Mouse (Mus musculus) megakaryocyte progenitor cell, adult 5-6 weeks (primary cell): ENCODE measurements around the gene Sytl4. TPM values are rescaled to one million over a fixed set of nuclear protein-coding genes. Genes with fewer than 3 reads are reported as not detected.

Experiments
- ATAC-seq: replicated peaks from 2 replicates; pipeline ENCODE4 v1.8.0; 2016; ENCODE audit warnings: mild to moderate bottlenecking, moderate TSS enrichment, inconsistent platforms; ENCODE audit not compliant: poor library complexity
- total RNA-seq, 2 experiments: library from RNA; stranded (forward) in 1 of 2; stranded (reverse) in 1 of 2; fragments of 157-497, 149-512 nt in 1 of 2; fragments of 200-1000 nt in 1 of 2; gene quantifications; 2 replicates each; pipeline versions ENCODE4 v1.2.3 to v1.2.4; 2015 to 2017

Gene Sytl4
- total RNA-seq (2015): 1.3 and 1.9 TPM in 2 replicates
- total RNA-seq (2017): 2.2 and 5.2 TPM in 2 replicates

DNA sequence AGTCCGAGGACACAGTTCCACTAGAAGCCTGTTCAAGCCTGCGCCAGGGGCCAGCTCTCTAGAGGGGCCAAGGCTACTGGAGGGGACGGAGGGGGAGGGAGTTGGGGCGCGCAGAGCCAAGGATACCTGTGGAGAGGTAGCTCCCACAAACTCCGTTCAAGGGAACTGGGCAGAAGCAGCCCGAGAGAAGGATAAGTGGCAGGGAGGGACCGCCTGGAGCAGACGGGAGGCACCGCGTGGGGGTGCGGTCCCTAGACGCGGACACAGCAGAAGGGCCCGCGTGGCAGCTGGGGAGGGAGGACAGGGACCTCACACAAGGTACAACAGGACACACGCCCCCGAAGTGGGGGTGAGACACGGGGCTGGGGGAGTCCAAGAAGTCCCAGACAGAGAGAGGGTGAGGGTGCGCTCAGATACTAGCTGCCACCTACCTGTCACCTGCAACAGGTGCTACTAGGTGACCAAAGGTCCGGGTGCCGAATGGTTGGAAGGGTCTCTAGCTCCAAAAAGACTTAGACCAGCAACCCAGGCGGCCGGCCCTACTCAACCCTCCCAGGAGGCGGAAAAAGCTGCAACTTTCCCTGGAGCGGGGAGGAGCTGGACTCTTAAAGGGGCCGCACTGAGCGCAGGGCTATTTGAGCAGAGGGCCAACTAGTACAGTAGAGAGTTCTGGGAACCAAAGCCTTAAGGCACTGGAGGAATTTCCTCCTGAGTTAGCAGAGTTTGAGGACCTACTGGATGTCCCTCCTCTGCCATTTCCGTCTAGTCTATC is at the start of gene Sytl4:
Gene Sytl4 (minus strand): TSS at position 582 of the 772 bp plus-strand sequence.
- peak; percentile 75 for ATAC-seq

DNA sequence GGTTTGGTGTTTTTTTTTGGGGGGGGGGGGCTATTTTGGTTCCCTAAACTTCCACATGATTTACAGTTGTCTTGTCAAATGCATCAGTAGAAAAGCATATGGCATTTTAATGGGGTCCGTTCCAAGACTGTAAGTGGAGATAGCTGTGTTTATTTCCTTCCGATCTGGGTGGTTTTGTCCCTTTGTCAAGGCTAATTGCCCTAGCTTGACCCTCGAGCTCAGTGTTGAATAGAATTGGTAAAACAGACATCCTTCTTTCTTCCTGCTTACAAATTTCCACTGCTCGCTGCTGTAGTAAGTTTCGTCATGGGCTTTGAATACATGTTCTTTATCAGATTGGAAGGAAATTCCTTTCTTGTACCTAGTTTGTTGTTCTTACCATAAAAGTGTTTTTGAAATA is 39.1 kb upstream of the Sytl4 start:
- ATAC-seq: no peak

DNA sequence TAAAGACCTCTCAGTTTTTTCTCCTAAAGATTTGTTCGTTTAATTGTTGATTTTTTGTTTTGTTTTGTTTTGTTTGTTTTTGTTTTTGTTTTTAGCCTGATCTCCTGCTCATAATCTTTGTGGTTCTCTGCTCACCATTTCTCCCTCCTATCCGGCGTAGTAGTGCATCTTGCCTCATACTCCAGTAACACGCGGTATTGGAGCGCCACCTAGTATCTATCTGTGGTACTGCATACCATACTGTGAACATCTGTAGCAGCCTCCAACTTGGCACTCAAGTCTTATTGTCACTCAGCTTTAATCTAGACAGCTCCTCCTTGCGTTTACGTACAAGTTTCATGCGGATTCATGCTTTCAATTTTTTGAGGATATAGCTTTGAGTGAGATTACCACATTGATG is 37.4 kb upstream of the Sytl4 start:
- ATAC-seq: peak; percentile 98

DNA sequence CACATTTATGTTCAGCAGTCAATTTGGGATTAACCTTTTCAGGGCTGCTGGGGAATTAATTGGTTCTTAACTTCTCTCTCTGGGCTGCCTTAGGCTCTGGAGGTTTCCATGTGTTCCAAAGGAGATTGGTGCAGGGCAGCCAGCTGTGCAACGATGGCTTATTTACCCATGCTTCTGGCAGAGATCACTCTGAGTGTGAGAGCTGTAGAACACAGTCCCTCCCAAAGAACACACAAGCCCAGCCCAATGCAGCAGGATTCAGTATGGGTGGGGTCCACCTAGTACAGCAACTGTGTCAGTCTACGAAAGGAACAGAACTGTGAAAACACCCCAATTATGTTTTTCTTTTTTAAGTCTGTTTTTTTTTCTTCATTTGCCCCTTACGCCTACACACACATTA is 14.3 kb upstream of the Sytl4 start:
- ATAC-seq: no peak

DNA sequence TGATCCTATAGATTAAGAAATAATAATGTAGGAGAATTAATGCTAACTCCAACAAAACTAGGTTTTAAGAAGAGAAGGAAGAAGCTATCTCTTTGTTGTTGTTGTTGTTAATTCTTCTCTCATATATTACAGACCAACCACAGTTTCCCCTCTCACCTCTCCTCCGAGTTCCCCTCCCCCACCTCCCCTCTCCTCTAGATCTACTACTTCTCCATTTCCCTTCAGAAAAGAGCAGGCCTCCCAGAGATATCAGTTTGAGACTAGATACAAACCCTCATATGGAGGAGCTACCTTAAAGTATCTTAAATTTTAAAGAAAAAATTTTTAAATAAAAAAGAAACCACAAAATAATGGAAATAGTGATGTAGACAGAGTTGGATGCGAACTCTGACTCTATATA is 17.0 kb downstream of the Sytl4 start:
- ATAC-seq: no peak

DNA sequence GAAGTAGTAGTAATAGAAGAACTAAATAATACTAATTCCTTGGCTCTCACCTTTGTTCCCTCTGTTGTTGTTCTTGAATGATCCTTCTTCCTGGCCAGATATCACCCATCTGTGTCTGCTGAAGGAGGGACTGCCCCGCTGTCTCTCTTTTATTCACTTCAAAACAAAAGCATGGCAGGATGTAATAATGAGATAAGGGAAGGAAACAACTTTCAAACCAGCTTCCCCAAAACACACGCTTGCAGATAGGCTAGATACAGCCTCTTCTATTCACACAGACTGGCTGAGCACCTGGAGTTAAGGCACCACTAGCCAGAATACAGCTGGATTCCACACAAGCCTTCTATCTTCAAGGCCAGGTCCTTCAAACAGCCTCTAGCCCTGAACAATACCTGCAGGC is 21.0 kb downstream of the Sytl4 start:
- peak; percentile 78 for ATAC-seq

DNA sequence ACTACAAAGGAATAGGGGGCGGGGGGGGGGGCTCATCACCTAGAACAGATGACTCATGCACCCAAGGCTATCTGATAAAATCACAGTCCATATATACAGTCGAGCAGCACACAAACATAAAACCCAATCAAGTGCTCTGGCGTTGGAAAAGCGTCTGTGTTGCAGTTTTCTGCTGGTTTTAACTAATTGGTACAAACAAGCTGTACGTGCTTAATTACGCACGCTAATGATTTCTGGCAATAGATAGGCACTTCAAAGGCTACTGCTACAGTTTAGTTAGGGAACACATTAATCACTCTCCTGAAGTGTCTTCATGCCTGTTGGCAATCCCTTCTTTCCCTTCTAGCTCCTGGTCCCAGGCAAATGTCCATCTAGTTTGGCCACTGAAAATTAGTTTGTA is 27.0 kb downstream of the Sytl4 start:
- ATAC-seq: no peak

DNA sequence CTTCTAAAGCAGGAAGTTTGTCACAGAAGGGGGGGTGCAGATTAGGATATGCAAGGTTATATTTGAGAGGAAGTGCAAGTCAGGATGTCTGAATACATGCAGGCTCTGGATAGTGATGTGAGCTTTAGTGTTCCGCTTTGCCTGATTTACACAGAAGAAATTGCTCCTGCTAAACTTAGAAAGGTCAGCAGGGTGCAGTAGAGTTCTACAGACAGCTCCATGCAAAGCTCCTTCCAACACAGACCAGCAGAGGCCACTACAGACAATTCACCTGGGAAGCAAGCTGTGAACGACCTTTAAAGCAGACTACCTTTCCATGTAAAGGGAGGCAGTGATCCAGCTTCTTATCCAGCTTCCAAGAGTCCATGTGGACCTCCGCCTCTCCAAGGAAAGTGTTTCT is 34.2 kb downstream of the Sytl4 start:
- peak; percentile 100 for ATAC-seq

DNA sequence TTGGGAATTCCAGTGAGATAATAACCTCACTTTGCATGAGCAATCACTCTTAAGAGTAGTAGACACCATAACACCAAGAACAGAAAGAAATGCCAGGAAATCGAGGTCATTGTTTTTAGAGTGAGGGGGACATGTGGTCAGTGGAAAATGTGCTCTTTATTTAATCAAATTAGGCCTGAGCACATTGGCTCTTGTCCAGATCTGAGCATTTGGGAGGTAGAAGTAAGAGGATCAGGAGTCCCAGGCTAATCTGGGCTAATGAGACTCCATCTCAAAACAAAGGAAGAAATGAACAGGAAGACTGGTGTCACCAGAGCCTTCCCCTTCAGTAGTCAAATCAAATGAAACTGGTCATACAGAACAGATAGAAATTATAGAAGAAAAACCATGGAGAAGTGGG is 42.1 kb downstream of the Sytl4 start:
- ATAC-seq: no peak

DNA sequence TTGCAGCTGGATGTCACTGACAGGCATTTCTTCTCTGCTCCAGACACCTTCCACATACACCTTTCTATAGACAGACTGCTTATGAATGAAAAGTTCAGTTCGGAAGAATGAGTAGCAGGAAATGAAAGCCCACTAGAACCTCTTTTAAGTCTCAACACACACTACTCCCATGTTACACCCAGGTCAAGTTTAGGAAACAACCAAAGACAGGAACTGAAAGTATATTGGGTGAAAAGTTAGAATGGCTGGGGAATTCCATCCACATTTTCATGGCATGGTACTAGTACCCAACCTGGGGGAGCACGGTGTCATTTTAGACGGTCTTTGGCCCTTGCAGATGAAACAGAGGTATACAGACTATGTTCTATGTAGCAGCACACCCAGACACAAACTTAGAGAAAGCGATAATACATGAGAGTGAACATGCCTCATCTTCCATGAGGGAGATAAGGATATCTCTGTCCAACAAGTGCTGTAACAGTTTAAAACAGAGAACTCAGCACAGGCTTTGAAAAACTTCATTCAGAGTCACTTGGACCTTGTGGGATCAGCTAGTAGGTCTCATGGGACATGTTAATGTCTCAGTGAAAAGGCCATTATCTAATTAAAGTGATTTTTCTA is 44.9 kb downstream of the Sytl4 start:
- ATAC-seq: peak; percentile 42; the same call in 1 of the 2 replicates

DNA sequence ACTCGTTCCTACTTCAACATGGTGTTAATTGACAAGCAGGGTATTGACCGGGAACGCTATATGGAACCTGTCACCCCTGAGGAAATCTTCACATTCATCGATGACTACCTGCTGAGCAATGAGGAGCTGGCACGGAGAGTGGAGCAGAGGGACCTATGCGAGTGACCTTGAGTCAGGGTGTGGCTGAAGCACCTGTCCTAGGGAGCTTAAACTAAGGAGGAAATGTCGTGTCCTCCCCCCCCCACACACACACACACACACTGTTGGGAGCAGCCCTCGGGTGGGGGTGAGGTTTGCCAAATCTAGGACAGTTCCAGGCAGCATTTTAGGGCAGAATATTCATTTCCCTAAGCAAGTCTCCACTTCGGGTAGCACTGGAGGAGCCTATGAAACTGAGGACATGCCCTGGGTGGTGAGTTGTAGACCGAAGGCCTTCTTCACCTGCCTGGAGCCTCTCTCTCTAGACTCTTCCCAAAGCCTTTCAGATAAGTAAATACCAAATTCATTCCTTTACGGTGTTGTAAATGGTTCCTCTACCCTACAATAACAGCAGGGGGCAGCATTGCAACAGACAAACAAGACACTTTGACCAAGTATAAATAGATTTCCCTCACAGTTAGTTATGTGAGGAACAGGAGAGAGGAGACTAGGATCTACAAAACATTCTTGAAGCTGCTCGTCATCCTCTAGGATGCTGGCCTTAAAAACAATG is 50.2 kb downstream of the Sytl4 start:
- ATAC-seq: peak; percentile 85

DNA sequence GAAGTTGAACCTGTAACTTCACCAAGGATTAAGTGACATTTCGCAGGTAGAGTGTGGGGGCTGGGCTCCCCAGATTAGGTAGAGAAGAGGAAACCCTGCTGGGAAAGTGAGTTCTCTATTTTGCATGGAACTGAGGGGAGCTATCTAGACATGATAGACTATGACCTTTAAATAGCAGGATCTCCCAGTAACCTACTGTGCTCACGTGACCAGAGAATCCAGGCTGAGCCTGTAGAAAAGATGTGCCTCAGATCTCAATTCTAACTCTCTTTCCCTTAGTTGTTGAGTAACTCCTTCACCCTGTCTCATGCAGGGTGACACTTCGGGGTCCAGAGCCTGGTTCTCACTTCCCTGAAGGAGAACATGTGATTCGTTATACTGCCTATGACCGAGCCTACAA is 54.9 kb downstream of the Sytl4 start:
- ATAC-seq: peak; percentile 44; the same call in 1 of the 2 replicates

DNA sequence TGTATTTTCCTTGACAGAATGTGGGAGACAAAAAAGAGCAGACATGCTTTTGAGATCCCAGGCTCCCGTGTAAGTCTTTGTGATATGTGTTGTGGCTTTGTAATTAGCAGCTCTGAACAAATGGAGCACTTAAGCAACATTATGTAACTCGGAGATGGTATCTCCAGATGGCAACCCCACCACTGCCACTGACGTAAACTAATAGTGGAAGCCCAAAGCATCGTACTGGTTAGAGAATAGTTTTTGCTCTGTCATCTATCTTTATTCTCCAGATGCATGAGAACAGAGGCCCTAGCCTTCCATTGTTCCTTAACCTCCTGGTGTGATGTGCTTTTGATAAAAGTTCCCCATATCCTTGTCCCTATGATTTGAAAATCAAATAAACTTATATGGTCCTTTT is 60.4 kb downstream of the Sytl4 start:
- peak; percentile 42; the same call in 1 of the 2 replicates for ATAC-seq

DNA sequence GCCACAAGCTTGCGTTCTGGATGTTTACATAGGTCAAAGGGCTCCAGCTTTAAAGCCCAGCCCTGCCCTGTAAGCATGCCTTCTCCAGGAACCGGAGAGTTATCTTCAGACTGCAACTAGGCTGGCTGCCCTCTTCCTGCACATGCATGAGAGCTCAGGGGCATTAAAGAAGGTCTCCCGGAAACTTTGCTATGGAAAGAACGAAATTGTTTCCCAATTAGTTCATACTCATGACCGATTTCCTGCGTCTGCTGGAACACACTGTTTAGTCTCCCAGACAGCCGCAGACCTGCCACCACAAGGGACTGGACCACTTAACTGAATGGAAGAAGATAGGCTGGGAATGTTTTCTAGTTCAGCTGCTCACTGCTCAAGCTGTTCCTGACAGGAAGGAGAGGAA is 67.4 kb downstream of the Sytl4 start:
- no peak for ATAC-seq

DNA sequence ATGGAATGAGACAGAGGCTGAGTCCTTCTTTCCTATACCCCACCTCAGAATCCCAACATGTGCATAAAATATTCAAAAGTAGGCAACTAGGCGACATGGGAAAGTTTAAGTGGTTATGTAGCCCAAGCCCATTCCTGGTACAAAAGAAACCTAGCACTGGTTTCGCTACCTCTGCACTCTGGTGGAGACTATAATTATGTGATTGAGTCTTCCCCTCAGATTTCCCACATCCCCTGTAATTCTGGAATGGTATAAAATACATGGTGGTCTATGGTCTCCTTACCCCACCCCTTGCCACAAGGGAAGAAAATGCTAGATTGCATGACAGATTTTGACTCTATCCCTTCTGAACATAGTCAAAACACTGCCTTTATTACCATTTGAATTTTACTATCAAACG is 68.6 kb downstream of the Sytl4 start:
- ATAC-seq: no peak

DNA sequence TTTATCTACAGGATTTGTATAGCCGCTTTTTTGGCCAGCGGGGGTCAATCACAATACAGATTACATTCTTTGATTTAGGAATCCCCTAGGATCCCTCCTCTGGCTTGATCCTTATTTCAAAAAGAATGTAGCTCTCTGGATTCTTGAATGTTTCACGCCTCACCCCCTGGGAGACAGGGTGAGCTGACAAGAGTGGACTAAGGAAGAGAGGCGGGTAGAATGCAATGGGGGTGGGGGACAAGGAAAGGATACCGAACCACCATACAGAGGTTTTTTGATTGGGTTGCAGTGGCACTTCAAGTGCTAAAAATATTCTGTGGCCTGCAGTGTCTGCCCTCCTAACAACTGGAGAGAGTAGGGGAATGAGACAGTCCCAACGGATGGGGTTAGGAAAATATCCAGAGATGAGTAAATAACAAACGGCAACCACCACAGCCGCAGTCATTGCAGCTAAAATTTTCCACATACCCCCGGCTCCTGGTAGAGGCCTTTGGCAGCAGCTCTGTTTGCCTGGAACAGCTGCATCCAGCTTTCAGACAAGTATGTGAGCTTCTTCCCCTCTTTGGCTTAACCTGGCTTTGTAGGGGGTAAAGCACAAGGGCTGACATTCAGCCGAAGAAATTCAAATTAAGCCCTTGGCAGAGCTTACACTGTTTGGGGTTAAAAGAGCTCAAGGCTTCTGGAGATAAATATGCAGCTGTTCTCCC is 70.1 kb downstream of the Sytl4 start:
- no peak for ATAC-seq

DNA sequence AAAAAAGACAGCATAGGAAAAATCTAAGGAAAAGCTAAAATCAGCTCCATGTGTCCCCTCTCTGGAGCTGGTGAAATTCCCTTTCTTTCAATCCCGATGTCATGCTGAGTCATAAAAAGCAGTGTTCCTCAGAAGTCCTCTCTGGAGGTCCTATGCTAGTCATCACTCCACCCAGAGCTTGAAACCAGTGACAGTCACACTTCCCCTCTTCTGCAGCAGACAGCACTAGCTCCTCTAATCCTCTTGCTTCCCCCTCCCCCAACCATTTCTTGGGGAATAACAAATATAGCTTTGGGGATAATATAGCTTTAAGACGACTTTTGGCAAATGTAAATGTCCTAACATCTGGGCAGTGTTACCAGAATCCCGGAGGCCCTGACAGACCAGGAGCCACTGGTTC is 73.4 kb downstream of the Sytl4 start, which contains the start of gene Srpx2:
Gene Srpx2 (plus strand): TSS at position 166 of the 400 bp plus-strand sequence.
- ATAC-seq: no peak

DNA sequence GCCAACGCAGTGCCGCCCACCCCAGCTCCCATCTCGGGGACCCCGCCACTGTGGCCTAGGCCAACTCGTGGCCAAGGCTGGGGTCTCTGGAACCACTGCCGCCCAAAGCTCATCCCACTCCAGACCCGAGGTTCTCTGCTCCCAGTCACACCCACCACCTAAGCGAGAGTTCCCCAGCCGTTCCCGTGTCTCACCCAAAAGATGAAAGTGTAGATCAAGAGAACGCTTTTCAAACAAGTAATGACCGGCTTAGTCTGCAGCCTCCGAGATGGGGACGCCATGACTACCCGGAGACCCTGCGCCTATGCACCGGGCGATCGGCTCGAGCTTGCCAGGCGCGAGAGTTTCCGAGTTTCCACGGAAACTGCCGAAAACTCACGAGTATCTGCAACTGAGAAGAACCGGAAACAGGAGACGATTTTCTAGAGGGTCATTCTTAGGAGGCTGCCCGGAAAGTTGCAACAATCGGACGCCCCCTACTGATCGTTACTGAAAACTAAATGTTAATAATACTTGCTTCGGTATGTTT is 83.5 kb downstream of the Sytl4 start, which contains the start of gene Tspan6:
Gene Tspan6 (minus strand): TSS at position 416 of the 529 bp plus-strand sequence.
- peak; percentile 99 for ATAC-seq

DNA sequence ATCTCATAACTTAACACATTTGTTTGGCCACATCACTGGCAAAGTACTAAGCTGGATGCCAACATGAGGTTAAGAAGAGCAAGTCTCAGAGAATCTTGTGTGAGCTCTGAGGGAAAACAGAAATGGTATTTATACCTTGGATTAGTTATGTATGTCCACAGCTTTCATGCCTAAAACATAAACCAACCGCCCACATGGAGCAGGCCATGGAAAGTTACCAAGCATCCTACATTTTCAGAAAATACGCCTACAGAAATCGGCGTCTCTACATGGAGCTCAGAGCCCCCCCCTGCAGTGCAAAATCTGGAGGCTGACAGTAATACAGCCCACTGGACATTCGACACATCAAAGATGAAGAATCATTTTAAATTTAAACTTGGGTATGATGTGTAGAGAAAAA is 93.5 kb downstream of the Sytl4 start:
- no peak for ATAC-seq

DNA sequence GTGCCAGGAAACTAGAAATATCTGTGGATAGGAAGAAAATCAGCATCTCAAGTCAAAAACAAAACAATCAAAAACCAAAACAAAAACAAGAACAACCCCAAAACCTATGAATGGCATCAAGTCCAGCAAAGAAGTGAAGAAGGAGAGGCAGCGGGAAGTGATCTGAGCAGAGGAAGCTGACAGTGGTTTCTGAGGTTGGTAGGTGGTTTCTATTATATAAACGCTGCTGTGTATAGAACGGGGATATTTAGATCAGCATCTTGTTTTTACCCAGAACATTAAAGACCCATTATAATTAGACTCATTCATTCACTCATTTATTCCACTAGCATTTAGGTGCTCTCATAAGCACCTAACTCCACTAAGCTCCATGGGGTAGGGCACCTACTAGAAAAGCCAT is 94.3 kb downstream of the Sytl4 start:
- peak; percentile 55 for ATAC-seq
